Mouse (Mus musculus): ENCODE data around the gene Selenoo. TPM values are rescaled to one million over a fixed set of nuclear protein-coding genes. Genes with fewer than 3 reads are reported as not detected.

Gene Selenoo
- polyA plus RNA-seq, 1 experiment from 2014 or later = 23.0 TPM

DNA sequence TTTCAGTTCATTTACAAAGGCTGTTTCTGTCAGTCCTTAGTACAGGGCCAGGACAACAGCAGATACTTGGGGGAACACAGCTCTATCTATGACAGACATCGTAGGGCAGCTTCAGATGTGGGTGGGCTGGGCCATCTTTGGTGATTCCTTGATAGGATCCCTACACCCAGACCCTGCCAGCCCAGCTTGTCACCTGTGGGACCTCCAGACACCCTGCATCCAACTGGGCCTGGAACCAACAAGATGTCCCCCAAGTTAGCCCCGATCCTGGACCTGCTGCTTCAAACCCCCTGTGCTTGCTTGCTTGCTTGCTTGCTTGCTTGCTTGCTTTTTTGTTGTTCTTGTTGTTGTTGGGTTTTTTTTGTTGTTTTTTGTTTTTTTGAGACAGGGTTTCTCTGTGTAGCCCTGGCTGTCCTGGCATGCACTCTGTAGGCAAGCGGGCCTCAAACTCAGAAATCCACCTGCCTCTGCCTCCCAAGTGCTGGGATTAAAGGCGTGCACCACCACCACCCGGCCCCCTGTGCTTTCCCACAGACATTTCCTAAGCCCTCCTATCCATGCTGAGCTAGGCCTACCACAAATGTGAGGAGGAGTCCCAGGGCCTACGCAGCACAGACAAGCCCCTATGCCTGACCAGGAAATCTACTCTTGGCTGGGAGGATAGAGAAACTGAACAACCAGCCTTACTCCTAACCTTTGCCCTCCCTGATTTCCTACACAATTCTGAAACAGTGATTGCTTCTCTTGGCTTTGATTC is 26.9 kb upstream of the Selenoo start:
- Histone ChIP-seq H3K27ac (ENCODE audit: low read depth, low read length) (no peak overlapping the region), H3K4me2 (ENCODE audit: low read depth) (no peak overlapping the region)
- ATAC-seq (ENCODE audit: insufficient read depth, low FRiP score, low TSS enrichment) = no peak

DNA sequence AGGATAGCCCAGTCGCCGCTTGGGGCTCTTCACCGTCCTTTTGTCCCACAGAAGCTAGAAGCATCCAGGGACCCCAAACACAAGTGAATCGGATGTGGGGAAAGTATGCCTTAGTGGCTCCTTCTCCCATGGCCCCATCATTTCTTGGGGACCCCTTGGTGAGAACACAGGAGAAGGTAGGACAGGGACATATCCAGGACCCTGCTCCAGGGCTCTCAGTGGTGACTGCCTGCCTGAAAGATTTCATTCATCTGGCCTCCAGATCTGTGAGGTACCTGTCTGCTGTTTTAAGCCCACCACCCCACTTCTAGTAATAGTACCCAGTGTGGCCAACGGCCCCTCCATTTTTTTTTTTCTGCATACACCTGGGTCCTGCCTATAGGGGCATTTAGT is 26.4 kb upstream of the Selenoo start:
- 93% methylated on average over 5 of the region's 5 CpGs for WGBS
- H3K4me1 ChIP-seq (ENCODE audit: control insufficient read depth, insufficient read depth, low read length) = no peaks in the 10 kb centered on the region; the same call in 1 of the 2 replicates
- peaks cover 34% of the 10 kb centered on the region for H3K27me3 ChIP-seq (ENCODE audit: control insufficient read depth, insufficient read depth, low read length)
- H3K4me3 ChIP-seq (ENCODE audit: low read depth, low read length) = no peak overlapping the region
- no peaks in the 10 kb centered on the region for H3K36me3 ChIP-seq (ENCODE audit: control insufficient read depth, insufficient read depth, low read length)
- no peaks in the 10 kb centered on the region for H3K9me3 ChIP-seq (ENCODE audit: control insufficient read depth, low read length)
- DNase-seq (ENCODE audit: low spot score) (no peak), ATAC-seq (ENCODE audit: insufficient read depth, low FRiP score, low TSS enrichment) (no peak)
- no peak overlapping the region for H3K9ac ChIP-seq (ENCODE audit: low read length)
- H3K4me2 ChIP-seq (ENCODE audit: low read depth) = no peak overlapping the region
- H3K27ac ChIP-seq (ENCODE audit: low read depth, low read length) = no peak overlapping the region

More for the DNA sequence above, 26.9 kb upstream of the Selenoo start:
- Histone ChIP-seq H3K27me3 (ENCODE audit: control insufficient read depth, insufficient read depth, low read length) (peaks cover 28% of the 10 kb centered on the region), H3K36me3 (ENCODE audit: control insufficient read depth, insufficient read depth, low read length) (no peaks in the 10 kb centered on the region), H3K4me1 (ENCODE audit: control insufficient read depth, insufficient read depth, low read length) (no peaks in the 10 kb centered on the region; the same call in 1 of the 2 replicates), H3K9me3 (ENCODE audit: control insufficient read depth, low read length) (no peaks in the 10 kb centered on the region), H3K9ac (ENCODE audit: low read length) (no peak overlapping the region), H3K4me3 (ENCODE audit: low read depth, low read length) (no peak overlapping the region)
- 92% methylated on average over 6 of the region's 6 CpGs for WGBS
- no peak for DNase-seq (ENCODE audit: low spot score)

DNA sequence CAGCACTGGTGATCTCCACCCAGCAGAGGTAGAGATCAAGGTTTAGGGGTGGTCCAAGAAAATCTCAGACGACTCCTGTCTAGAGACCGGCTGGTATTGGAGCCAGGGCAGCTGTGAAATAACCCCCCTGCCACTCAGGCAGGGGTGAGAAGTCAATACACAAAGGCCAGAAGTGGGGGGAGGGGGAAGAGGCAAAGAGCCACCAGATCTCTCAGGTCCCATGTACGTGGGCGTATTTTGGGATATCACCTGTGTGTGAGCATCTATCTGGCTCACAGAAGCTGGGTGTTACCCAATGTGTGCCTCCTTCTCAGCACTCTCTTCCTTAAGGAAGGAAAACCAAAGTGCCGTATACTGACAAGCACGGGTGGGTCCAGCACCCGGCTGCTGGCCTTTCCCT is 25.9 kb upstream of the Selenoo start:
- peaks cover 39% of the 10 kb centered on the region for H3K27me3 ChIP-seq (ENCODE audit: control insufficient read depth, insufficient read depth, low read length)

DNA sequence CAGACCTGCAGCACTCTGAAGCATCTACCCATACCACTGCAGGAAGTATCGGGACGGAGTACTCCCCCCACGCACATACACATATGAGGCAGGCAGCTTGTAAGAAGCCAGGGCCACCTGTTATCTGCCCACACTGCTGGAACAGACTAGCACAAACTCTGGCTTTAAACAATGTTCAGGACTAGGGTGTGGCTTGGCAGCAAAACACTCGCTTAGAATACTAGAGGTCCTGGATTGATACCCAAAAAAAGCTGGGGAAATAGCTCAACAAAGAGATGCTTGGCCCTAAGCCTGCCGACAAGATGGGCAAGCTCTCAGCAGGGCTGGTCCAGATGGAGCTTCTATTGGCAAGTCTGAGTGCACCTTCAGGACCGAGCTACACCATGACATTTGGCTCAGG is 25.3 kb upstream of the Selenoo start:
- H3K27me3 ChIP-seq (ENCODE audit: control insufficient read depth, insufficient read depth, low read length) = peaks cover 42% of the 10 kb centered on the region
- no peak for ATAC-seq (ENCODE audit: insufficient read depth, low FRiP score, low TSS enrichment)
- no peak overlapping the region for H3K27ac ChIP-seq (ENCODE audit: low read depth, low read length)

More for the DNA sequence above, 25.9 kb upstream of the Selenoo start:
- no peak overlapping the region for H3K27ac ChIP-seq (ENCODE audit: low read depth, low read length)
- no peak overlapping the region for H3K9ac ChIP-seq (ENCODE audit: low read length)
- H3K36me3 ChIP-seq (ENCODE audit: control insufficient read depth, insufficient read depth, low read length) = no peaks in the 10 kb centered on the region
- H3K4me2 ChIP-seq (ENCODE audit: low read depth) = no peak overlapping the region
- 75% methylated on average over 7 of the region's 7 CpGs for WGBS
- H3K9me3 ChIP-seq (ENCODE audit: control insufficient read depth, low read length) = no peaks in the 10 kb centered on the region
- ATAC-seq (ENCODE audit: insufficient read depth, low FRiP score, low TSS enrichment) (no peak), DNase-seq (ENCODE audit: low spot score) (no peak)
- no peak overlapping the region for H3K4me3 ChIP-seq (ENCODE audit: low read depth, low read length)
- H3K4me1 ChIP-seq (ENCODE audit: control insufficient read depth, insufficient read depth, low read length) = no peaks in the 10 kb centered on the region; the same call in 1 of the 2 replicates

DNA sequence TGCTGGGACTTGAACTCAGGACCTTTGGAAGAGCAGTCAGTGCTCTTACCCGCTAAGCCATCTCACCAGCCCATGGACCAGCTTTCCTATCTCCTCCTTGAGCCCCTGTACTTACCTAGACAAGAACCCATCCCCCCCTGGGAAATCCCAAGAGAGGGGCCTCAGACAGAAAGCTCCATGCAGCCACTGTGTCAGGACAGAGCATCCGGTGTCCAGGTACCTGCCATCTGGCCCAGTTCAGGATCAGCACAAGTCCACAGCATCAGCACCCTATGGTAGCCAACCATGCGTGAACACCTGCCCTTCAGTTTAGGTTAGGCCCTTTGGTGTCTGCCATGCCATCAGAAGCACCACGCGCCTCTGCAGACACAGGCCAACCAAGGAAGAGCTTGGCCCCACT is 24.0 kb upstream of the Selenoo start:
- Histone ChIP-seq H3K4me3 (ENCODE audit: low read depth, low read length) (no peak overlapping the region), H3K27me3 (ENCODE audit: control insufficient read depth, insufficient read depth, low read length) (peaks cover 43% of the 10 kb centered on the region), H3K9ac (ENCODE audit: low read length) (no peak overlapping the region), H3K4me2 (ENCODE audit: low read depth) (no peak overlapping the region), H3K36me3 (ENCODE audit: control insufficient read depth, insufficient read depth, low read length) (no peaks in the 10 kb centered on the region), H3K9me3 (ENCODE audit: control insufficient read depth, low read length) (no peaks in the 10 kb centered on the region), H3K4me1 (ENCODE audit: control insufficient read depth, insufficient read depth, low read length) (no peaks in the 10 kb centered on the region; the same call in 1 of the 2 replicates), H3K27ac (ENCODE audit: low read depth, low read length) (no peak overlapping the region)
- ATAC-seq (ENCODE audit: insufficient read depth, low FRiP score, low TSS enrichment) (no peak), DNase-seq (ENCODE audit: low spot score) (no peak)
- 90% methylated on average over 5 of the region's 5 CpGs for WGBS

More for the DNA sequence above, 25.3 kb upstream of the Selenoo start:
- H3K4me1 ChIP-seq (ENCODE audit: control insufficient read depth, insufficient read depth, low read length) = no peaks in the 10 kb centered on the region; the same call in 1 of the 2 replicates
- no peak overlapping the region for H3K9ac ChIP-seq (ENCODE audit: low read length)
- 69% methylated on average over 6 of the region's 6 CpGs for WGBS
- H3K4me2 ChIP-seq (ENCODE audit: low read depth) = no peak overlapping the region
- DNase-seq (ENCODE audit: low spot score) = no peak
- H3K36me3 ChIP-seq (ENCODE audit: control insufficient read depth, insufficient read depth, low read length) = no peaks in the 10 kb centered on the region
- no peaks in the 10 kb centered on the region for H3K9me3 ChIP-seq (ENCODE audit: control insufficient read depth, low read length)
- no peak overlapping the region for H3K4me3 ChIP-seq (ENCODE audit: low read depth, low read length)

DNA sequence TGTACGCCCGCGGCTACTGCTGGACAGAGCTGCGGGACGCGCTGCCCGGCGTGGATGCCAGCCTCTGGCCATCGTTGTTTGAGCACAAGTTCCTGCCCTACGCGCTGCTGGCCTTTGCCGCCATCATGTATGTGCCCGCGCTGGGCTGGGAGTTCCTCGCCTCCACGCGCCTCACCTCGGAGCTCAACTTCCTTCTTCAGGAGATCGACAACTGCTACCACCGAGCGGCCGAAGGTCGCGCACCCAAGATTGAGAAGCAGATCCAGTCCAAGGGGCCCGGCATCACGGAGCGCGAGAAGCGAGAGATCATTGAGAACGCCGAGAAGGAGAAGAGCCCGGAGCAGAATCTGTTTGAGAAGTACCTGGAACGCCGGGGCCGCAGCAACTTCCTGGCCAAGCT is 21.3 kb upstream of the Selenoo start:
- Histone ChIP-seq H3K36me3 (ENCODE audit: control insufficient read depth, insufficient read depth, low read length) (no peaks in the 10 kb centered on the region), H3K27me3 (ENCODE audit: control insufficient read depth, insufficient read depth, low read length) (peaks cover 35% of the 10 kb centered on the region), H3K9ac (ENCODE audit: low read length) (no peak overlapping the region), H3K4me2 (ENCODE audit: low read depth) (no peak overlapping the region), H3K9me3 (ENCODE audit: control insufficient read depth, low read length) (no peaks in the 10 kb centered on the region), H3K4me1 (ENCODE audit: control insufficient read depth, insufficient read depth, low read length) (no peaks in the 10 kb centered on the region; the same call in 1 of the 2 replicates), H3K4me3 (ENCODE audit: low read depth, low read length) (no peak overlapping the region), H3K27ac (ENCODE audit: low read depth, low read length) (no peak overlapping the region)
- ATAC-seq (ENCODE audit: insufficient read depth, low FRiP score, low TSS enrichment) (no peak), DNase-seq (ENCODE audit: low spot score) (no peak)
- WGBS = 25% methylated on average over 35 of the region's 35 CpGs

DNA sequence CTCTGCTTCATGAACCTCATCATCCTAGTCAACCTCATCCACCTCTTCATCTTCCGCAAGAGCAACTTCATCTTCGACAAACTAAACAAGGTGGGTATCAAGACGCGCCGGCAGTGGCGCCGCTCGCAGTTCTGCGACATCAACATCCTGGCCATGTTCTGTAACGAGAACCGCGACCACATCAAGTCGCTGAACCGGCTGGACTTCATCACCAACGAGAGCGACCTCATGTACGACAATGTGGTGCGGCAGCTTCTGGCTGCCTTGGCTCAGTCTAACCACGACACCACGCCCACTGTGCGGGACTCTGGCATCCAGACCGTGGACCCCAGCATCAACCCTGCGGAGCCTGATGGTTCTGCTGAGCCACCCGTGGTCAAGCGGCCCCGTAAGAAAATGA is 20.7 kb upstream of the Selenoo start:
- Histone ChIP-seq H3K9me3 (ENCODE audit: control insufficient read depth, low read length) (no peaks in the 10 kb centered on the region), H3K4me1 (ENCODE audit: control insufficient read depth, insufficient read depth, low read length) (no peaks in the 10 kb centered on the region; the same call in 1 of the 2 replicates), H3K4me2 (ENCODE audit: low read depth) (no peak overlapping the region), H3K9ac (ENCODE audit: low read length) (no peak overlapping the region), H3K27ac (ENCODE audit: low read depth, low read length) (no peak overlapping the region), H3K4me3 (ENCODE audit: low read depth, low read length) (no peak overlapping the region), H3K27me3 (ENCODE audit: control insufficient read depth, insufficient read depth, low read length) (peaks cover 35% of the 10 kb centered on the region), H3K36me3 (ENCODE audit: control insufficient read depth, insufficient read depth, low read length) (no peaks in the 10 kb centered on the region)
- DNase-seq (ENCODE audit: low spot score) (no peak), ATAC-seq (ENCODE audit: insufficient read depth, low FRiP score, low TSS enrichment) (no peak)
- 30% methylated on average over 26 of the region's 26 CpGs for WGBS

DNA sequence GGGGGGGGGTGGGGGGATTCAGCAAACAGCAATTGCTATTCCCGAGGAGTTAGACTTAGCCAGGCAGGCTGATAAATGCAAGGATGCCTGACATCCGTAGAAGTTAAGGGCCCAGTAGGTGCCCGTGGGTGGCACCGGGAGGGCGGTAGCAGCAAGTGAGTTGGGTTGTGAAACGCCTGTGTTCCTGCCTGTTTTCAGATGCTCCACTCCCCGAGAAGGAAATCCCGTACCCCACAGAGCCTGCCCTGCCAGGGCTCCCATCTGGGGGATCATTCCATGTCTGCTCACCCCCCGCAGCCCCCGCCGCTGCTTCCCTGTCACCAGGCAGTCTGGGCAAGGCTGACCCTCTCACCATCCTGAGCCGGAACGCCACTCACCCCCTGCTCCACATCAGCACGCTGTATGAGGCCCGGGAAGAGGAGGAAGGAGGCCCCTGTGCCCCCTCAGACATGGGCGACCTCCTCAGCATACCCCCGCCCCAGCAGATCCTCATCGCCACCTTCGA is 19.5 kb upstream of the Selenoo start:
- Histone ChIP-seq H3K4me1 (ENCODE audit: control insufficient read depth, insufficient read depth, low read length) (no peaks in the 10 kb centered on the region; the same call in 1 of the 2 replicates), H3K9me3 (ENCODE audit: control insufficient read depth, low read length) (no peaks in the 10 kb centered on the region), H3K27ac (ENCODE audit: low read depth, low read length) (no peak overlapping the region), H3K36me3 (ENCODE audit: control insufficient read depth, insufficient read depth, low read length) (no peaks in the 10 kb centered on the region), H3K9ac (ENCODE audit: low read length) (no peak overlapping the region), H3K27me3 (ENCODE audit: control insufficient read depth, insufficient read depth, low read length) (peaks cover 35% of the 10 kb centered on the region), H3K4me3 (ENCODE audit: low read depth, low read length) (no peak overlapping the region), H3K4me2 (ENCODE audit: low read depth) (no peak overlapping the region)
- no peak for ATAC-seq (ENCODE audit: insufficient read depth, low FRiP score, low TSS enrichment)
- 81% methylated on average over 19 of the region's 19 CpGs for WGBS
- DNase-seq (ENCODE audit: low spot score) = no peak

DNA sequence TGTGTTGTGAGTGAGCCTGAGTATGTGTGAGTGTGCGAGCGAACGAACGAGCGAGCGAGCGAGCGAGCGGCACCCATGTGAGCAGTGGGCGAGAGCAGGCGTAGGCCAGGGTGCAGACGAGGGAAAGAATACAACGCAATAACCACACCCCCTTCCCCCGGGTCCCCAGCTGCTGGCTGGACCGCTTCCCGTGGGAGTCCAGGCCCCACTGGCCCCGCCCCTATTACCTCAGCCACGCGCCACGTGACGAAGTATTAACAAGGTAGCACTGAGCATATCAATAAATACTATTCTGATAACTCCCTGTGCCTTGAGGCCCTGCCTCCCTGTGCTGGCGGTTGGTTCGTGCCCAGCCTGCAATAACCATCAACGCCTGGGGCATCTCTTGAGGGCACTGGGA is 18.3 kb upstream of the Selenoo start:
- H3K4me1 ChIP-seq (ENCODE audit: control insufficient read depth, insufficient read depth, low read length) = peaks cover 7% of the 10 kb centered on the region
- H3K27me3 ChIP-seq (ENCODE audit: control insufficient read depth, insufficient read depth, low read length) = peaks cover 35% of the 10 kb centered on the region
- no peaks in the 10 kb centered on the region for H3K9me3 ChIP-seq (ENCODE audit: control insufficient read depth, low read length)
- 75% methylated on average over 24 of the region's 24 CpGs for WGBS
- ATAC-seq (ENCODE audit: insufficient read depth, low FRiP score, low TSS enrichment) = no peak
- no peak overlapping the region for H3K9ac ChIP-seq (ENCODE audit: low read length)
- no peak overlapping the region for H3K4me2 ChIP-seq (ENCODE audit: low read depth)
- DNase-seq (ENCODE audit: low spot score) = no peak
- no peak overlapping the region for H3K4me3 ChIP-seq (ENCODE audit: low read depth, low read length)
- H3K36me3 ChIP-seq (ENCODE audit: control insufficient read depth, insufficient read depth, low read length) = no peaks in the 10 kb centered on the region
- H3K27ac ChIP-seq (ENCODE audit: low read depth, low read length) = no peak overlapping the region
